Mouse (Mus musculus) E14TG2a.4 (cell line): ENCODE measurements at regions not wholly inside any gene's neighbourhood (a gene's known extent, or its start where the extent isn't known, plus 50 kb on each side); places are given as distances from the start of the nearest gene placed in this dataset.

Experiments used
- CTCF ChIP-seq: conservative IDR thresholded peaks from 2 replicates; pipeline ENCODE4 v1.5.1; 2014; ENCODE audit warnings: low read length
- NANOG ChIP-seq: IDR thresholded peaks from 2 replicates; pipeline ENCODE4 v1.6.1; 2014; ENCODE audit warnings: borderline replicate concordance, low read length, mixed read lengths

GRCm38 (mm10) chr9:84280898-84281297, 356.0 kb downstream of the Bckdhb start:
- no peak for TF ChIP-seq CTCF
- TF ChIP-seq NANOG, result no peak
